Mouse (Mus musculus) induced T-regulatory cell, adult 2 months (primary cell): ENCODE results near the gene Slc12a7.

Experiments used
- DNase-seq: peaks from one replicate; pipeline ENCODE4 v3.0.0-alpha.2; 2012; ENCODE audit warnings: low read depth

The Slc12a7 gene

GRCm38 (mm10) chr13:73763439-73764255, 30.8 kb downstream of the Slc12a7 start:
- peak; percentile 93 for DNase-seq

- peak; percentile 42 for DNase-seq
These were observed 31.4 kb downstream of the Slc12a7 start for GRCm38 (mm10) chr13:73764256-73764775.

GRCm38 (mm10) chr13:73765393-73765792, 32.5 kb downstream of the Slc12a7 start:
- no peak for DNase-seq

GRCm38 (mm10) chr13:73767224-73767623, 34.3 kb downstream of the Slc12a7 start:
- DNase-seq = no peak

- DNase-seq = no peak
These were observed 34.9 kb downstream of the Slc12a7 start for GRCm38 (mm10) chr13:73767754-73768153.

GRCm38 (mm10) chr13:73768311-73768710, 35.4 kb downstream of the Slc12a7 start:
- no peak for DNase-seq

GRCm38 (mm10) chr13:73769916-73770682, 37.2 kb downstream of the Slc12a7 start:
- no peak for DNase-seq

- no peak for DNase-seq
These were observed 38.2 kb downstream of the Slc12a7 start for GRCm38 (mm10) chr13:73771131-73771530.

- peak; percentile 72 for DNase-seq
These were observed 39.8 kb downstream of the Slc12a7 start for GRCm38 (mm10) chr13:73772655-73773054.

GRCm38 (mm10) chr13:73773519-73774205, 40.8 kb downstream of the Slc12a7 start:
- DNase-seq = peak; percentile 30

GRCm38 (mm10) chr13:73775786-73776185, 42.9 kb downstream of the Slc12a7 start:
- DNase-seq = no peak

- DNase-seq = no peak
These were observed 44.7 kb downstream of the Slc12a7 start for GRCm38 (mm10) chr13:73777578-73777977.

- DNase-seq = no peak
These were observed 49.6 kb downstream of the Slc12a7 start for GRCm38 (mm10) chr13:73782486-73782885.

- no peak for DNase-seq
These were observed 59.3 kb downstream of the Slc12a7 start for GRCm38 (mm10) chr13:73792176-73792575.

- no peak for DNase-seq
These were observed 60.3 kb downstream of the Slc12a7 start for GRCm38 (mm10) chr13:73793171-73793570.

GRCm38 (mm10) chr13:73799110-73799509, 66.2 kb downstream of the Slc12a7 start:
- no peak for DNase-seq

GRCm38 (mm10) chr13:73803450-73804178, 70.7 kb downstream of the Slc12a7 start:
- no peak for DNase-seq

GRCm38 (mm10) chr13:73804914-73805313, 72.0 kb downstream of the Slc12a7 start:
- DNase-seq = no peak

GRCm38 (mm10) chr13:73812936-73813335, 80.0 kb downstream of the Slc12a7 start:
- DNase-seq = no peak

- DNase-seq = no peak
These were observed 81.3 kb downstream of the Slc12a7 start for GRCm38 (mm10) chr13:73814181-73814580.

- no peak for DNase-seq
These were observed 83.4 kb downstream of the Slc12a7 start for GRCm38 (mm10) chr13:73816338-73816737.

GRCm38 (mm10) chr13:73818921-73819320, 86.0 kb downstream of the Slc12a7 start:
- no peak for DNase-seq
